Mouse (Mus musculus): ENCODE results near the gene Pde1a. TPM values are rescaled to one million over a fixed set of nuclear protein-coding genes. Genes with fewer than 3 reads are reported as not detected.

The Pde1a gene
- polyA plus RNA-seq, 1 experiment from 2014 or later = 21.3 TPM

DNA sequence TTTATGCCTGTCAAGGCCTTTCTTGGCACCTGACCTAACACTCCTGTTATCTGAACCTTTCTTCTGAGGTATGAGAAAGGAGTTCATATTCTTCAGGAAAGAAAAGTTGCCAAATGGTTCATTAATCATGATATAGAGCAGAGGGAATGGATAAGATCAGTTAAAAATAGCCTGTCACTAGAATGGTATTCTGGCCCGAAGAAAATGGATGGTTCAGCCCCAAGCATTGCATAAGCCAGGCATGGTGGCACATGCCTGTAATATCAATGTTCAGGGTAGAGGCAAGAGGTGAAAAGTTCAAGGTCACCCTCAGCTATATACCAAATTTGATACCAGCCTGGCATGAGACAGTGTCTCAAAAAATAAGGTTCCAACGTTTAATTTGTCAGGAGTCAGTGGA is 336.1 kb downstream of the Pde1a start:
- no peak overlapping the region for H3K4me3 ChIP-seq (ENCODE audit: low read depth, low read length)
- peaks cover 4% of the 10 kb centered on the region; the same call in 1 of the 2 replicates for H3K4me1 ChIP-seq (ENCODE audit: control insufficient read depth, insufficient read depth, low read length)
- no peaks in the 10 kb centered on the region for H3K36me3 ChIP-seq (ENCODE audit: control insufficient read depth, insufficient read depth, low read length)
- no peaks in the 10 kb centered on the region for H3K9me3 ChIP-seq (replicated peaks; ENCODE audit: control insufficient read depth, low read length)
- WGBS (ENCODE audit: insufficient replicate concordance) = 41% methylated on average over 2 of the region's 2 CpGs
- H3K27ac ChIP-seq (ENCODE audit: low read depth, low read length) = no peak overlapping the region
- H3K4me2 ChIP-seq = no peak overlapping the region
- H3K27me3 ChIP-seq (ENCODE audit: control insufficient read depth, insufficient read depth, low read length) = no peaks in the 10 kb centered on the region
- no peak overlapping the region for H3K9ac ChIP-seq (ENCODE audit: low read depth, low read length)
- ATAC-seq (replicated peaks; ENCODE audit: insufficient number of reproducible peaks, low FRiP score, low TSS enrichment) = no peak

DNA sequence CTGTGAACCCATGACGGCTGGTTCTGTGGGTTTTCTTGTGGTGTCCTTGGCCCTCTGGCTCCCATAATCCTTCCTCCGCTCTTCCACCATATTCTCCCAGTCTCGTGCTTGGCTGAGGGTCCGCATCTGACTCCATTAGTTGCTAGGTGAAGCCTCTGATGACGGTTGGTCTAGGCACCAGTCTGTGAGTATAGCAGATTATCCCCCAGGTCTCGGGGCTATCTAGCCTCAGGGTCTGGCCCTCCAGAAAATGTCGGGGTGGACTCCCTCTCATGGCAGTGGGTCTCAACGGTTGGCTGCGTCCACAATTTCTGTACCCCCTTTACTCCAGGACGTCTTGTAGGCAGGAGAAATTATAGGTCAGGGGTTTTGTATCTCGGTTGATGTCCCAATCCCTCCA is 342.8 kb downstream of the Pde1a start:
- Histone ChIP-seq H3K4me3 (ENCODE audit: low read depth, low read length) (no peak overlapping the region), H3K27me3 (ENCODE audit: control insufficient read depth, insufficient read depth, low read length) (no peaks in the 10 kb centered on the region), H3K9ac (ENCODE audit: low read depth, low read length) (no peak overlapping the region), H3K27ac (ENCODE audit: low read depth, low read length) (no peak overlapping the region), H3K4me2 (no peak overlapping the region), H3K9me3 (replicated peaks; ENCODE audit: control insufficient read depth, low read length) (no peaks in the 10 kb centered on the region), H3K4me1 (ENCODE audit: control insufficient read depth, insufficient read depth, low read length) (no peaks in the 10 kb centered on the region), H3K36me3 (ENCODE audit: control insufficient read depth, insufficient read depth, low read length) (no peaks in the 10 kb centered on the region)
- 77% methylated on average over 11 of the region's 11 CpGs for WGBS (ENCODE audit: insufficient replicate concordance)
- ATAC-seq (replicated peaks; ENCODE audit: insufficient number of reproducible peaks, low FRiP score, low TSS enrichment) = no peak

DNA sequence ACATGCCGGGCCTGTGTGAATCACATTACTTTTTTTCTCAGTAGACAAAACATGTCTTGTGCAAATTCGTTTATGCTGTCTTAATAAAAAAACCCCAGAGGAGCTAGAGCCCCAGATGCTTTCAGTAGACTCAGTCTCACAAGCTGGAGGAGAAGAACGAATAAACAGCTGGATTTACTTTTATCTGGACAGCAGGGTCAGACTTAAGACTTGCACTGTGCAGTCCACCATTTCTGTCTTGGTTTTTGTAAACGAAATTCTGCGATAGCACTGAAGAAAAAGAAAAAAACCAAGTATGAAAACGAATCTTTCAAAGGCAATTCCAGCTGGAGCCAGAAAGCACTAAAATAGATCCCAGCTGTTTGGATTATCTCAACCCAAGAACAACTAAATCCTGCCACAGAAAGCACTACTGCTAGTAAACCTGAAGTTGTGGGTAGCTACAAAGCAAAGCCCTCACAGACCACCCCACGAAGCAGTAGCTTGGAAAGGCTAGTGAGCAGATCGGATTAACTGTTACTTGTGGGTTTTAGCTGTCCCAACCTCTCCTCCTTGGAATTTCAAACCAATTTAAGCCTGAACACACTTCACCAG is 343.6 kb downstream of the Pde1a start:
- H3K9ac ChIP-seq (ENCODE audit: low read depth, low read length) = no peak overlapping the region
- no peaks in the 10 kb centered on the region for H3K9me3 ChIP-seq (replicated peaks; ENCODE audit: control insufficient read depth, low read length)
- H3K4me1 ChIP-seq (ENCODE audit: control insufficient read depth, insufficient read depth, low read length) = no peaks in the 10 kb centered on the region
- H3K27me3 ChIP-seq (ENCODE audit: control insufficient read depth, insufficient read depth, low read length) = no peaks in the 10 kb centered on the region
- H3K4me2 ChIP-seq = no peak overlapping the region
- H3K4me3 ChIP-seq (ENCODE audit: low read depth, low read length) = no peak overlapping the region
- ATAC-seq (replicated peaks; ENCODE audit: insufficient number of reproducible peaks, low FRiP score, low TSS enrichment) = no peak
- H3K36me3 ChIP-seq (ENCODE audit: control insufficient read depth, insufficient read depth, low read length) = no peaks in the 10 kb centered on the region
- 53% methylated on average over 8 of the region's 8 CpGs for WGBS (ENCODE audit: insufficient replicate concordance)
- no peak overlapping the region for H3K27ac ChIP-seq (ENCODE audit: low read depth, low read length)

Other genes with a start within 250 kb of the Pde1a start
- 0.07 TPM in 1 of 2 replicates, not detected in the other for gene Prdx6b, start 163.0 kb upstream of the Pde1a start, polyA plus RNA-seq (2014; fragmentation: Nextera tagmentation; extraction: Ambion mirVana)
- 63.7 and 75.8 TPM in 2 replicates for gene Dnajc10, start 186.0 kb upstream of the Pde1a start, polyA plus RNA-seq (2014; fragmentation: Nextera tagmentation; extraction: Ambion mirVana)